Mouse (Mus musculus): ENCODE data around the gene Ugt1a10. TPM values are rescaled to one million over a fixed set of nuclear protein-coding genes. Genes with fewer than 3 reads are reported as not detected.

Ugt1a10 gene
- polyA plus RNA-seq, 1 experiment: not detected

- no peaks in the 10 kb centered on the region for H3K4me1 ChIP-seq (ENCODE audit: control insufficient read depth, insufficient read depth, low read length)
- H3K4me3 ChIP-seq (replicated peaks; ENCODE audit: control insufficient read depth, low read depth, low read length): no peak overlapping the region
- no peak overlapping the region for H3K27ac ChIP-seq (ENCODE audit: control insufficient read depth, insufficient read depth, low read depth, low read length, poor library complexity)
- TF ChIP-seq CTCF (IDR thresholded peaks at IDR 0.05; ENCODE audit: control insufficient read depth, insufficient read depth, low read length) (no peak), POLR2A (IDR thresholded peaks at IDR 0.05; ENCODE audit: borderline replicate concordance, control insufficient read depth, low read depth, low read length) (no peak)
- 74% methylated on average over 2 of the region's 2 CpGs for WGBS
Measured at GRCm38 (mm10) chr1:88214462-88214952, 159.3 kb downstream of the Ugt1a10 start.

- Histone ChIP-seq H3K27ac (ENCODE audit: control insufficient read depth, insufficient read depth, low read depth, low read length, poor library complexity) (no peak overlapping the region), H3K4me1 (ENCODE audit: control insufficient read depth, insufficient read depth, low read length) (no peaks in the 10 kb centered on the region), H3K4me3 (replicated peaks; ENCODE audit: control insufficient read depth, low read depth, low read length) (no peak overlapping the region)
- TF ChIP-seq CTCF (IDR thresholded peaks at IDR 0.05; ENCODE audit: control insufficient read depth, insufficient read depth, low read length) (no peak), POLR2A (IDR thresholded peaks at IDR 0.05; ENCODE audit: borderline replicate concordance, control insufficient read depth, low read depth, low read length) (no peak)
- WGBS: 66% methylated on average over 10 of the region's 10 CpGs
Measured at GRCm38 (mm10) chr1:88215466-88216380, 160.5 kb downstream of the Ugt1a10 start.

- no peak overlapping the region for H3K27ac ChIP-seq (ENCODE audit: control insufficient read depth, insufficient read depth, low read depth, low read length, poor library complexity)
- 52% methylated on average over 2 of the region's 2 CpGs for WGBS
- no peak for TF ChIP-seq POLR2A (IDR thresholded peaks at IDR 0.05; ENCODE audit: borderline replicate concordance, control insufficient read depth, low read depth, low read length)
- no peak for TF ChIP-seq CTCF (IDR thresholded peaks at IDR 0.05; ENCODE audit: control insufficient read depth, insufficient read depth, low read length)
- H3K4me3 ChIP-seq (replicated peaks; ENCODE audit: control insufficient read depth, low read depth, low read length): no peak overlapping the region
- H3K4me1 ChIP-seq (ENCODE audit: control insufficient read depth, insufficient read depth, low read length): no peaks in the 10 kb centered on the region
Measured at GRCm38 (mm10) chr1:88216551-88216950, 161.4 kb downstream of the Ugt1a10 start.

- no peak overlapping the region for H3K4me3 ChIP-seq (replicated peaks; ENCODE audit: control insufficient read depth, low read depth, low read length)
- TF ChIP-seq POLR2A (IDR thresholded peaks at IDR 0.05; ENCODE audit: borderline replicate concordance, control insufficient read depth, low read depth, low read length): no peak
- no peak for TF ChIP-seq CTCF (IDR thresholded peaks at IDR 0.05; ENCODE audit: control insufficient read depth, insufficient read depth, low read length)
- no peak overlapping the region for H3K27ac ChIP-seq (ENCODE audit: control insufficient read depth, insufficient read depth, low read depth, low read length, poor library complexity)
- no peaks in the 10 kb centered on the region for H3K4me1 ChIP-seq (ENCODE audit: control insufficient read depth, insufficient read depth, low read length)
- 55% methylated on average over 2 of the region's 2 CpGs for WGBS
Measured at GRCm38 (mm10) chr1:88217144-88217543, 162.0 kb downstream of the Ugt1a10 start.

GRCm38 (mm10) chr1:88217576-88217975 lies 162.4 kb downstream of the Ugt1a10 start:
- TF ChIP-seq POLR2A (IDR thresholded peaks at IDR 0.05; ENCODE audit: borderline replicate concordance, control insufficient read depth, low read depth, low read length) (no peak), CTCF (IDR thresholded peaks at IDR 0.05; ENCODE audit: control insufficient read depth, insufficient read depth, low read length) (no peak)
- Histone ChIP-seq H3K4me1 (ENCODE audit: control insufficient read depth, insufficient read depth, low read length) (no peaks in the 10 kb centered on the region), H3K27ac (ENCODE audit: control insufficient read depth, insufficient read depth, low read depth, low read length, poor library complexity) (no peak overlapping the region), H3K4me3 (replicated peaks; ENCODE audit: control insufficient read depth, low read depth, low read length) (no peak overlapping the region)
- WGBS: 36% methylated on average over 3 of the region's 3 CpGs

- no peaks in the 10 kb centered on the region for H3K4me1 ChIP-seq (ENCODE audit: control insufficient read depth, insufficient read depth, low read length)
- H3K27ac ChIP-seq (ENCODE audit: control insufficient read depth, insufficient read depth, low read depth, low read length, poor library complexity): no peak overlapping the region
- WGBS: 70% methylated on average over 9 of the region's 9 CpGs
- TF ChIP-seq CTCF (IDR thresholded peaks at IDR 0.05; ENCODE audit: control insufficient read depth, insufficient read depth, low read length): no peak
- TF ChIP-seq POLR2A (IDR thresholded peaks at IDR 0.05; ENCODE audit: borderline replicate concordance, control insufficient read depth, low read depth, low read length): no peak
- no peak overlapping the region for H3K4me3 ChIP-seq (replicated peaks; ENCODE audit: control insufficient read depth, low read depth, low read length)
Measured at GRCm38 (mm10) chr1:88218051-88218450, 162.9 kb downstream of the Ugt1a10 start.

GRCm38 (mm10) chr1:88218591-88218990 lies 163.4 kb downstream of the Ugt1a10 start:
- no peak overlapping the region for H3K4me3 ChIP-seq (replicated peaks; ENCODE audit: control insufficient read depth, low read depth, low read length)
- no peaks in the 10 kb centered on the region for H3K4me1 ChIP-seq (ENCODE audit: control insufficient read depth, insufficient read depth, low read length)
- no peak for TF ChIP-seq CTCF (IDR thresholded peaks at IDR 0.05; ENCODE audit: control insufficient read depth, insufficient read depth, low read length)
- no peak for TF ChIP-seq POLR2A (IDR thresholded peaks at IDR 0.05; ENCODE audit: borderline replicate concordance, control insufficient read depth, low read depth, low read length)
- H3K27ac ChIP-seq (ENCODE audit: control insufficient read depth, insufficient read depth, low read depth, low read length, poor library complexity): no peak overlapping the region
- WGBS: 51% methylated on average over 4 of the region's 4 CpGs

- TF ChIP-seq CTCF (IDR thresholded peaks at IDR 0.05; ENCODE audit: control insufficient read depth, insufficient read depth, low read length) (no peak), POLR2A (IDR thresholded peaks at IDR 0.05; ENCODE audit: borderline replicate concordance, control insufficient read depth, low read depth, low read length) (no peak)
- Histone ChIP-seq H3K4me3 (replicated peaks; ENCODE audit: control insufficient read depth, low read depth, low read length) (no peak overlapping the region), H3K4me1 (ENCODE audit: control insufficient read depth, insufficient read depth, low read length) (no peaks in the 10 kb centered on the region), H3K27ac (ENCODE audit: control insufficient read depth, insufficient read depth, low read depth, low read length, poor library complexity) (no peak overlapping the region)
- WGBS: 22% methylated on average over 1 of the region's 1 CpGs
Measured at GRCm38 (mm10) chr1:88219054-88219453, 163.9 kb downstream of the Ugt1a10 start.

Data from bone marrow, adult 2 months (tissue).